Mouse (Mus musculus) heart, embryonic 12.5 days (tissue): ENCODE measurements at regions not wholly inside any gene's neighbourhood (a gene's known extent, or its start where the extent isn't known, plus 50 kb on each side); places are given as distances from the start of the nearest gene placed in this dataset.
"Not testable (repeated sequence)": the region's sequence is repeated elsewhere in the genome, so short reads cannot be mapped to it uniquely, and the experiment has no call there.

Source experiments
- ATAC-seq: fragments of 200-750 bp; cut with Nextera tagmentation; 2 replicates; pipeline ENCODE4 v1.8.0; 2017; ENCODE audit warnings: moderate TSS enrichment, moderate library complexity; ENCODE audit not compliant: insufficient number of reproducible peaks, low FRiP score
- H3K27ac ChIP-seq: fragments of 300-500 bp; sonication (generic); 2 replicates; pipeline ENCODE4 v1.5.1; 2016; ENCODE audit warnings: mild to moderate bottlenecking, moderate library complexity; ENCODE audit not compliant: poor library complexity, severe bottlenecking
- H3K27me3 ChIP-seq: fragments of 300-500 bp; sonication (generic); replicated peaks from 2 replicates; pipeline ENCODE4 v1.6.1; 2016; ENCODE audit warnings: mild to moderate bottlenecking, moderate library complexity
- H3K36me3 ChIP-seq: fragments of 300-500 bp; sonication (generic); 2 replicates; pipeline ENCODE4 v1.6.1; 2016; ENCODE audit warnings: mild to moderate bottlenecking, moderate library complexity
- H3K4me1 ChIP-seq: fragments of 300-500 bp; sonication (generic); replicated peaks from 2 replicates; pipeline ENCODE4 v1.6.1; 2016; ENCODE audit warnings: mild to moderate bottlenecking
- H3K4me2 ChIP-seq: fragments of 300-500 bp; sonication (generic); 2 replicates; pipeline ENCODE4 v1.6.1; 2016; ENCODE audit warnings: mild to moderate bottlenecking, moderate library complexity
- H3K4me3 ChIP-seq: fragments of 300-500 bp; sonication (generic); 2 replicates; pipeline ENCODE4 v1.5.1; 2016; ENCODE audit warnings: mild to moderate bottlenecking
- H3K9ac ChIP-seq: fragments of 300-500 bp; sonication (generic); 2 replicates; pipeline ENCODE4 v1.6.1; 2016; ENCODE audit warnings: mild to moderate bottlenecking, moderate library complexity
- H3K9me3 ChIP-seq: fragments of 300-500 bp; sonication (generic); replicated peaks from 2 replicates; pipeline ENCODE4 v1.6.1; 2016; ENCODE audit warnings: mild to moderate bottlenecking, moderate library complexity
- WGBS: fragments of 180-500 bp; shearing (Covaris S2); methylation state at CpG from one replicate; pipeline ENCODE4 v1.1.7; 2016; 5-methylcytosine and 5-hydroxymethylcytosine counted together

DNA sequence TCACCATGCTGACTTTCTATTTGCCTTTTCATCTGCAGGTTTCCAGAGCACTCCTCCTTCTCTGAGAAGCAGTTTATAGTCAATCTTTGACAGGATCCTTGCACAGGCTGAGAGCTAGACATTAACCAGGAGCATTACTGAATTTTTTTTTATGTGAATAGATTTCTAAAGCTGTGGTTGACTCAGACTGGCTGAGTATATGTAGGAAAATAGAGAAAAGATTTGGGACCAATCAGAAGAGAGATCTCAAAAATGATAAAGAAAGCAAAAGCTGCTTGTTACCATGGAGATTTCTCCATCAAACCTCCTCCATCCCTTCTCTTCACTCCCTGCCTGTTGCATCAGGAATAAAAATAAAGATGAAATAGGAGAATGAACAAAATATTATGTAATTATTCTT, 731.2 kb upstream of the Ndn start:
- Histone ChIP-seq H3K36me3 (no peaks in the 10 kb centered on the region), H3K27ac (no peak overlapping the region), H3K9me3 (0 out of 2 replicates have a peak, but pooled peaks cover 7% of the 10 kb centered on the region), H3K27me3 (no peaks in the 10 kb centered on the region), H3K4me1 (no peaks in the 10 kb centered on the region), H3K9ac (no peak overlapping the region), H3K4me2 (no peak overlapping the region), H3K4me3 (no peak overlapping the region)
- ATAC-seq: no peak

DNA sequence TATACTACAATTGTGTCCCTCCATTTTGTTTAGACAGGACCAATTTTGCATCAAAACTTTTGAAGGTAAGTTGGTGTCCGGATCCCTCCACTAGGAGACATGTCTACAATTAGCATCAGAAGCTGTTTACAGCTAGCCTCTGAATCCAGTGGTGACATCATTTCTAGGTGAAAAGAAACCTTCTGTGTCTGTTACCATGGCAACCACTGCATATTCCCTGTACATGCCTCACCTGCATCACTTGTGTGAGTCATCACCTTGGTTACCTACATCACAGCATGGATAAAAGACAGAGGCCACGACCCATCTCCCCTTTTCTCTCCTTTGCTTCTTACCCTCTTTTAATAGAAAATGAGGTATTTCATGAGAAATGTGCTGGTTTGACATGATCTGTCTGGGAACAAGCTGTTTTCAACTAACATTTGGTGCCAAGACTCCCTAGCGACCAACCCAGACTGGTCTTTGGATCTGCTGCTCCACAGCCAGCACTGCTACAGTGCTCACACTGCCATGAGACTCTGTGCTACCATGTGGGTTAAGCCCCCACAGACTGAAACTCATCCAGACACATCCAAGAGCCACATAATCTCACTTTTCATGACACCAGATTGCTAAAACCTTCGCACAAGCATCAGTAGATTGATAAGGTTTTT, 701.4 kb upstream of the Ndn start:
- 57% methylated on average over 4 of the region's 4 CpGs for WGBS
- H3K27me3 ChIP-seq: no peaks in the 10 kb centered on the region
- H3K4me3 ChIP-seq: no peak overlapping the region
- no peaks in the 10 kb centered on the region for H3K36me3 ChIP-seq
- H3K9ac ChIP-seq: no peak overlapping the region
- ATAC-seq: no peak
- no peak overlapping the region for H3K27ac ChIP-seq
- no peak overlapping the region for H3K4me2 ChIP-seq
- peaks cover 24% of the 10 kb centered on the region for H3K9me3 ChIP-seq
- H3K4me1 ChIP-seq: no peaks in the 10 kb centered on the region

- Histone ChIP-seq H3K9ac (no peak overlapping the region), H3K4me1 (no peaks in the 10 kb centered on the region), H3K9me3 (peaks cover 22% of the 10 kb centered on the region), H3K4me3 (no peak overlapping the region), H3K27me3 (no peaks in the 10 kb centered on the region), H3K36me3 (no peaks in the 10 kb centered on the region), H3K4me2 (no peak overlapping the region), H3K27ac (no peak overlapping the region)
- ATAC-seq: no peak
- WGBS: 78% methylated on average over 3 of the region's 3 CpGs
These were observed 688.3 kb upstream of the Ndn start for GRCm38 (mm10) chr7:61658086-61658485.

DNA sequence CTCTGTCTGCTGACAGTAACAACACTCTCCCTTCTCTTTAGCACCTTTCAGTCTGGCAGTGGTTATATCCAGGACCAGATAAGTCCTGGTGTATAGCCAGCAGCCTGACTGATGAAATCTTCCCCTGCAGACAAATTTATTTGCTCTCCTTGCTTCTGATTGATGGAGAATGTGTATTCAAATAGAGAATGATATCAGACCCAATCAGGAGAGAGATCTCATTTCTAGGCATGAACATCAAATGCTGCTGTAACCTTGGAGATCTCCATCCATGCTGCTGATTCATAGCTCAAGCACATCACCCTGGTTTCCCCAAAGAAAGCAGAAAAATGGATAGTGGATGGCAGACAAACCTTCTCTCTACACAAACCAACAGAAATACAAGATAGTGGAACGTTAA, 663.3 kb upstream of the Ndn start:
- Histone ChIP-seq H3K27ac (no peak overlapping the region), H3K36me3 (no peaks in the 10 kb centered on the region), H3K4me2 (no peak overlapping the region), H3K4me3 (no peak overlapping the region), H3K27me3 (no peaks in the 10 kb centered on the region), H3K9me3 (0 out of 2 replicates have a peak, but pooled peaks cover 4% of the 10 kb centered on the region), H3K4me1 (no peaks in the 10 kb centered on the region), H3K9ac (no peak overlapping the region)
- ATAC-seq: no peak
- WGBS: 49% methylated on average over 1 of the region's 1 CpGs

DNA sequence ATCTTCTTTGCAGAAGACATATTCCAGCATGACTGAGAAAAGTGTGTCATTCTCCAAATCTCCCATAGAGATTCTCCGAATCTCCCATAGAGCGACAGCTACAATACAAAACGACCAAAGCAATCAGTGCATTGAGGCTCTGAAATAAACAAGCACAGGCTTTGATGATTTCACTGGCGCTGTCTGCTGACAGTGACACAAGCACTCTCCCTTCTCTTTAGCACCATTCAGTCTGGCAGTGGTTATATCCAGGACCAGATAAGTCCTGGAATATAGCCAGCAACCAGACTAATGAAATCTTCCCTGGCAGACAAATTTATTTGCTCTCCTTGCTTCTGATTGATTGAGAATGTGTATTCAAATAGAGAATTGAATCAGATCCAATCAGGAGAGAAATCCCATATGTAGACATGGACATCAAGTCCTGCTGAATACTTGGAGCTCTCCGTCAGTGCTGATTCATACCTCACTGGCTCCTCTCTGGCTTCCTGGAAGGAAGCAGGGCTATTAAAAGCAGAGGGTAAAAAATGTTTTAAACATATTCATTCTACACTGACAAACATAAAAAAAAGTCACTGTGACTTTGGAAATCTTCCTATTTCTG, 661.2 kb upstream of the Ndn start:
- no peak overlapping the region for H3K4me3 ChIP-seq
- H3K27ac ChIP-seq: no peak overlapping the region
- no peak for ATAC-seq
- WGBS: 52% methylated on average over 5 of the region's 5 CpGs
- no peak overlapping the region for H3K4me2 ChIP-seq
- no peaks in the 10 kb centered on the region for H3K36me3 ChIP-seq
- no peaks in the 10 kb centered on the region for H3K27me3 ChIP-seq
- no peaks in the 10 kb centered on the region for H3K9me3 ChIP-seq
- no peak overlapping the region for H3K9ac ChIP-seq
- no peaks in the 10 kb centered on the region for H3K4me1 ChIP-seq

GRCm38 (mm10) chr7:61726149-61726548, 620.2 kb upstream of the Ndn start:
- Histone ChIP-seq H3K9ac (no peak overlapping the region), H3K36me3 (no peaks in the 10 kb centered on the region), H3K9me3 (peaks cover 5% of the 10 kb centered on the region; the same call in 1 of the 2 replicates), H3K4me3 (no peak overlapping the region), H3K27me3 (no peaks in the 10 kb centered on the region), H3K4me1 (no peaks in the 10 kb centered on the region), H3K4me2 (no peak overlapping the region), H3K27ac (no peak overlapping the region)
- ATAC-seq: no peak

DNA sequence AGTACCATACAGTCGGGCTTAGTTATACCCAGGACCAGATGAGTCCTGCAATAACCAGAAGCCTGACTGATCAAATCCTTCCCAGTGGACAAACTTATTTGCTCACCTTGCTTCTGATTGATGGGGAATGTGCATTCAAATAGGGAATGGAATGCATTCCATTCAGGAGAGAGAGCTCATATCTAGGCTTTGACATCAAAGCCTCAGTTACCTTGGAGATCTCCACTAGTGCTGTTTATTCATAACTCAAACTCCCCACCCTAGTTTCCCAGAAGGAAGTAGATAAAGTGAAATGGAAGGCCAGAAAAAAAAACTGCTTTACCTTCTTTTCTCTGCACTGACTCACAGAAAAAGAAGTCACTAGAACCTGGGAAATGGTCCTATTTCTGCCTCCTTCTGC, 608.9 kb upstream of the Ndn start:
- H3K27ac ChIP-seq: no peak overlapping the region
- H3K9ac ChIP-seq: no peak overlapping the region
- H3K27me3 ChIP-seq: no peaks in the 10 kb centered on the region
- no peaks in the 10 kb centered on the region for H3K36me3 ChIP-seq
- 67% methylated on average over 1 of the region's 1 CpGs for WGBS
- H3K4me2 ChIP-seq: no peak overlapping the region
- no peak overlapping the region for H3K4me3 ChIP-seq
- no peaks in the 10 kb centered on the region for H3K4me1 ChIP-seq
- ATAC-seq: no peak
- no peaks in the 10 kb centered on the region for H3K9me3 ChIP-seq

DNA sequence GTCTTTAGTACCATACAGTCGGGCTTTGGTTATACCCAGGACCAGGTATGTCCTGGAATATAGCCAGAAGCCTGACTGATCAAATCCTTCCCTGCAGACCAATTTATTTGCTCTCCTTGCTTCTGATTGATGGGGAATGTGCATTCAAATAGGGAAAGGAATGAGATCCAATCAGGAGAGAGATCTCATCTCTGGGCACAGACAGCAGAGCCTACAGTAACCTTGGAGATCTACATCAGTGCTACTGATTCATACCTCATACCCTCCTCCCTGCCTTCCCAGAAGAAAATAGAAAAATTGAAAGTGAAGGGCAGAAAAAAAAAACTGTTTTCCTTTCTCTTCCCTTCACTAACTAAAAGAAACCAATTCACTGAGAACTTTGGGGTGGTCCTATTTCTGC, 607.0 kb upstream of the Ndn start:
- H3K4me3 ChIP-seq, H3K27ac ChIP-seq, H3K9me3 ChIP-seq, H3K9ac ChIP-seq, H3K4me1 ChIP-seq, H3K27me3 ChIP-seq, H3K4me2 ChIP-seq, ATAC-seq, H3K36me3 ChIP-seq: not testable (repeated sequence)
- WGBS: no CpG with 5 or more reads among the region's 1 CpGs

DNA sequence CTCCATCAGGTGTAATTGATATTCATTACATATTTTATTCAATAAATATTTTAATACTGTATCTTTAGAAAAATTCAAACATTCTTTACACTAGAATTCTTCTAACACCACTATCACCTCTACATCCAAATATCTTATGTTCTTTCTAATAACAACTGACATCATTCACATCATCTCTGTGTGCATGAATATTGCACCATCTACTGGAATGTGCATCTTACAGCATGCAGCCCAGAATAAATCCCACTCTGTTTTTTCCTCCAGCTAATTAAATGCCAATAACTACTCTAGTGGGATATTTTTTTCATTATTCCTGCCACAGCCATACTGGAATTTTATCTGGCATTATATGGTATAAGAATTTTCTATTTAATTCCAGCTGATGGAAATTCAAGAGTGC, 576.5 kb upstream of the Ndn start:
- Histone ChIP-seq H3K9ac (no peak overlapping the region), H3K36me3 (no peaks in the 10 kb centered on the region), H3K27ac (no peak overlapping the region), H3K4me1 (no peaks in the 10 kb centered on the region), H3K4me2 (no peak overlapping the region), H3K27me3 (no peaks in the 10 kb centered on the region), H3K4me3 (no peak overlapping the region), H3K9me3 (peaks cover 5% of the 10 kb centered on the region)
- ATAC-seq: no peak

- Histone ChIP-seq H3K9ac (no peak overlapping the region), H3K36me3 (no peaks in the 10 kb centered on the region), H3K4me2 (no peak overlapping the region), H3K27me3 (no peaks in the 10 kb centered on the region), H3K4me1 (no peaks in the 10 kb centered on the region), H3K27ac (no peak overlapping the region), H3K9me3 (peaks cover 14% of the 10 kb centered on the region; the same call in 1 of the 2 replicates), H3K4me3 (no peak overlapping the region)
- ATAC-seq: no peak
- 71% methylated on average over 5 of the region's 5 CpGs for WGBS
These were observed 556.1 kb upstream of the Ndn start for GRCm38 (mm10) chr7:61790113-61790796.

DNA sequence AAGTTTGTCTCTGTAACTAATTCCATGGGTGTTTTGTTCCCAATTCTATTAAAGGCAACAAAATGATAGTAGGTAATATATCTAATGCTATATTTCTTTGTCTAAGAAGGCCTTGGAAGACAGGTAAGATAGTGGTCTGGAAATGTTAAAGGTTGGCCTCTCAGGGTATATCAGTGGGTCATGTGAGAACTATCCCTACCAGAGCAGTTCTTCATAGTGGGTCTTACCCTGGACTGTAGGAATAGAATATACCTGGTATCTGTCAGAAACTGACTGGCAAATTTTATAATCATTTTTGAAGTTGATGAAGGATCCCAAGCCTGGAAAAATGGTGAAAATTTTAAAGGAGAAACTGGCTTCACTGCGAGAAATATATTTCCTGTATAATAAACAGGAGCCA, 509.5 kb upstream of the Ndn start:
- no peak overlapping the region for H3K27ac ChIP-seq
- 59% methylated on average over 1 of the region's 1 CpGs for WGBS
- H3K36me3 ChIP-seq: no peaks in the 10 kb centered on the region
- H3K4me1 ChIP-seq: no peaks in the 10 kb centered on the region
- H3K27me3 ChIP-seq: no peaks in the 10 kb centered on the region
- H3K4me2 ChIP-seq: no peak overlapping the region
- ATAC-seq: no peak
- no peak overlapping the region for H3K4me3 ChIP-seq
- no peak overlapping the region for H3K9ac ChIP-seq
- peaks cover 5% of the 10 kb centered on the region for H3K9me3 ChIP-seq

DNA sequence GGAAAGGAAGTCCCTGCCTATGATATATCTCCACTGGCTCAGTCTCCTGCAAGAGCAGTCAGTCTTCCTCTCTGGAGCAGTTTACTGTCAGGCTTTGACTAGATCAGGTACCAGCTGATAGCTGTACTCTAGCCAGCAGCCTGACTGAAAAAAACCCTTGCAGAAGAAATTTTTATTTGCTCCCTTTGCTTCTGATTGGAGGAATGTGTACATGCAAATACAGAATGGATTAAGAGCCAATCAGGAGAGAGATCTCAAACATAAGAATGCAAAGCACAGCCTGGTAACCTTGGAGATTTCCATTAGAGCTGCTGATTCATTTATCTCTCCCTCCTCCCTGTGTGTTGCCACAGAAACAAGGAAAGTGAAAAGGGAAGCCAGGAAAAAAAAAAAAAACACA, 509.1 kb upstream of the Ndn start:
- ATAC-seq: peak; percentile 55
- Histone ChIP-seq H3K4me3 (no peak overlapping the region), H3K9ac (no peak overlapping the region), H3K4me2 (no peak overlapping the region), H3K4me1 (no peaks in the 10 kb centered on the region), H3K9me3 (peaks cover 5% of the 10 kb centered on the region), H3K27me3 (no peaks in the 10 kb centered on the region), H3K36me3 (no peaks in the 10 kb centered on the region), H3K27ac (no peak overlapping the region)
